Mouse (Mus musculus): ENCODE measurements around the gene Cnpy1.

GRCm38 (mm10) chr5:28243501-28244177, 2.0 kb downstream of the Cnpy1 start:
- TF ChIP-seq CTCF (IDR thresholded peaks at IDR 0.05; ENCODE audit: control insufficient read depth, insufficient read depth, insufficient replicate concordance, low read depth, low read length) (no peak), POLR2A (IDR thresholded peaks at IDR 0.05; ENCODE audit: control insufficient read depth, low read depth, low read length) (no peak)

All from testis, adult 2 months (tissue).